Comparison of ENCODE assay signal across 29 mouse cellular contexts in genomic region chr2:31662939-31663803, GRCm38 (mm10). TPM values are rescaled to one million over a fixed set of nuclear protein-coding genes. Genes with fewer than 3 reads are reported as not detected.
DNase-seq lines count a peak whose midpoint lies in the region; ATAC-seq lines count a peak whose summit lies in the region.
"Had no signal": no experiment of that assay in that cellular context is flagged by ENCODE, and none has a peak within 500 bp of the region (broad histone marks: within the 10 kb centered on the region; RNA-seq: fewer than 3 reads in every experiment).

No protein-coding gene starts in this region.

- H3K4me3 ChIP-seq in kidney, embryonic 16.5 days (ENCODE audit: low read length), result no peak overlapping the region
- H3K4me3 ChIP-seq in midbrain, embryonic 13.5 days (replicated peaks), result no peak overlapping the region
- H3K4me3 ChIP-seq: embryonic facial prominence, embryonic 12.5 days; heart, embryonic 10.5 days; heart, embryonic 15.5 days; hindbrain, embryonic 12.5 days; kidney, embryonic 15.5 days; liver, embryonic 13.5 days; midbrain, embryonic 15.5 days; neural tube, embryonic 15.5 days had no signal

- ATAC-seq in kidney, embryonic 16.5 days (ENCODE audit: low FRiP score, low TSS enrichment), result 0 out of 2 replicates have a peak, but pooled peaks have one; percentile 42
- no peak for ATAC-seq in midbrain, embryonic 13.5 days
- ATAC-seq: forebrain, embryonic 14.5 days; midbrain, embryonic 15.5 days had no signal

- no peak overlapping the region for H3K27ac ChIP-seq in kidney, embryonic 16.5 days (ENCODE audit: low read length)
- no peak overlapping the region for H3K27ac ChIP-seq in midbrain, embryonic 13.5 days
- H3K27ac ChIP-seq: embryonic facial prominence, embryonic 12.5 days; heart, embryonic 10.5 days; heart, embryonic 15.5 days; hindbrain, embryonic 12.5 days; kidney, embryonic 15.5 days; liver, embryonic 13.5 days; midbrain, embryonic 15.5 days; neural tube, embryonic 15.5 days had no signal

- H3K9me3 ChIP-seq in kidney, embryonic 16.5 days (ENCODE audit: low read length), result peaks cover 8% of the 10 kb centered on the region
- no peaks in the 10 kb centered on the region for H3K9me3 ChIP-seq in midbrain, embryonic 13.5 days
- H3K9me3 ChIP-seq: embryonic facial prominence, embryonic 12.5 days; heart, embryonic 15.5 days; hindbrain, embryonic 12.5 days; liver, embryonic 13.5 days; midbrain, embryonic 15.5 days; neural tube, embryonic 15.5 days had no signal

- no peaks in the 10 kb centered on the region for H3K36me3 ChIP-seq in kidney, embryonic 16.5 days (ENCODE audit: insufficient read depth, low read length)
- no peaks in the 10 kb centered on the region for H3K36me3 ChIP-seq in midbrain, embryonic 13.5 days
- H3K36me3 ChIP-seq: embryonic facial prominence, embryonic 12.5 days; heart, embryonic 10.5 days; heart, embryonic 15.5 days; hindbrain, embryonic 12.5 days; kidney, embryonic 15.5 days; liver, embryonic 13.5 days; midbrain, embryonic 15.5 days; neural tube, embryonic 15.5 days had no signal

- H3K4me2 ChIP-seq in kidney, embryonic 16.5 days (replicated peaks; ENCODE audit: low read depth, low read length), result no peak overlapping the region
- H3K4me2 ChIP-seq in midbrain, embryonic 13.5 days (replicated peaks), result no peak overlapping the region
- H3K4me2 ChIP-seq: embryonic facial prominence, embryonic 12.5 days; heart, embryonic 15.5 days; hindbrain, embryonic 12.5 days; kidney, embryonic 15.5 days; liver, embryonic 13.5 days; midbrain, embryonic 15.5 days; neural tube, embryonic 15.5 days had no signal

- peaks cover 6% of the 10 kb centered on the region; the same call in 1 of the 2 replicates for H3K27me3 ChIP-seq in kidney, embryonic 16.5 days (ENCODE audit: insufficient read depth, low read length)
- peaks cover 90% of the 10 kb centered on the region for H3K27me3 ChIP-seq in midbrain, embryonic 13.5 days

- H3K9ac ChIP-seq in kidney, embryonic 16.5 days (replicated peaks; ENCODE audit: low read length), result no peak overlapping the region
- H3K9ac ChIP-seq in midbrain, embryonic 13.5 days (replicated peaks), result no peak overlapping the region
- H3K9ac ChIP-seq: embryonic facial prominence, embryonic 12.5 days; heart, embryonic 15.5 days; hindbrain, embryonic 12.5 days; kidney, embryonic 15.5 days; liver, embryonic 13.5 days; midbrain, embryonic 15.5 days; neural tube, embryonic 15.5 days had no signal

- 45% methylated on average over 8 of the region's 8 CpGs for WGBS in kidney, embryonic 16.5 days
- 22% methylated on average over 8 of the region's 8 CpGs for WGBS in large intestine, adult 2 months
- 79% methylated on average over 8 of the region's 8 CpGs for WGBS in midbrain, embryonic 13.5 days

- H3K4me1 ChIP-seq in kidney, embryonic 16.5 days (ENCODE audit: insufficient read depth, low read length), result no peaks in the 10 kb centered on the region
- no peaks in the 10 kb centered on the region for H3K4me1 ChIP-seq in midbrain, embryonic 13.5 days (replicated peaks)
- H3K4me1 ChIP-seq: embryonic facial prominence, embryonic 12.5 days; heart, embryonic 10.5 days; heart, embryonic 15.5 days; hindbrain, embryonic 12.5 days; liver, embryonic 13.5 days; midbrain, embryonic 15.5 days; neural tube, embryonic 15.5 days had no signal

- DNase-seq in kidney, postnatal 10 days, result no peak
- DNase-seq in A20 (ENCODE audit: low read depth, low spot score) (peak; percentile 27), R1 (ENCODE audit: low read depth, low spot score) (peak; percentile 32)
- peak; percentile 54 for DNase-seq in large intestine, adult 2 months (ENCODE audit: low read depth, low spot score)
- no peak for DNase-seq in spleen, postnatal 4 days (ENCODE audit: low spot score in 2 of 2)
- DNase-seq: adrenal gland, postnatal 10 days; B cell, adult 2 months; cerebellum, adult 11 months; cerebellum, adult 9-10 months; embryo, embryonic 11 days; gastrocnemius, postnatal 25 days; heart, adult 11 months; liver, embryonic 13.5 days; lung, adult 2 months; retina, postnatal 1 day; right cerebral cortex, postnatal 14 days; thymus, adult 2 months; thymus, postnatal 36 days had no signal

RNA-seq across cellular contexts. Expression of gene Exosc2, which starts 7.3 kb away (rescaled TPM):
- polyA plus RNA-seq in kidney, embryonic 16.5 days (2015; fragmentation: Nextera tagmentation; extraction: Ambion mirVana), result 75.1 and 79.7 TPM in 2 replicates
- 12.5 and 15.4 TPM in 2 replicates for polyA plus RNA-seq in large intestine, adult 2 months (2012; rRNA removed)
- 45.7 and 49.1 TPM in 2 replicates for polyA plus RNA-seq in midbrain, embryonic 13.5 days (2015; fragmentation: Nextera tagmentation; extraction: Ambion mirVana)

RNA-seq across cellular contexts. Expression of gene Prdm12, which starts 23.3 kb away (rescaled TPM):
- polyA plus RNA-seq in kidney, embryonic 16.5 days (2015; fragmentation: Nextera tagmentation; extraction: Ambion mirVana), result not detected in 2 replicates
- polyA plus RNA-seq in large intestine, adult 2 months (2012; rRNA removed), result not detected in 2 replicates
- polyA plus RNA-seq in midbrain, embryonic 13.5 days (2015; fragmentation: Nextera tagmentation; extraction: Ambion mirVana), result 4.0 and 8.5 TPM in 2 replicates
- polyA plus RNA-seq: heart, embryonic 10.5 days; heart, embryonic 15.5 days; kidney, embryonic 15.5 days; liver, embryonic 13.5 days; lung, adult 2 months; small intestine, adult 2 months had no signal

RNA-seq across cellular contexts. Expression of gene Abl1, which starts 25.0 kb away (rescaled TPM):
- 43.7 and 48.0 TPM in 2 replicates for polyA plus RNA-seq in kidney, embryonic 16.5 days (2015; fragmentation: Nextera tagmentation; extraction: Ambion mirVana)
- polyA plus RNA-seq in large intestine, adult 2 months (2012; rRNA removed), result 31.4 and 47.9 TPM in 2 replicates
- polyA plus RNA-seq in midbrain, embryonic 13.5 days (2015; fragmentation: Nextera tagmentation; extraction: Ambion mirVana), result 25.3 and 27.0 TPM in 2 replicates

Comparison
In these comparisons a context has a peak if more than half of its experiments do, and no peak if none do; other contexts are left out.
1. DNase-seq: peak in A20 (single experiment), R1 (single experiment) and large intestine, adult 2 months (single experiment); none in kidney, postnatal 10 days (single experiment) and spleen, postnatal 4 days (0 of 2).